Mouse (Mus musculus) heart, embryonic 14.5 days (tissue): ENCODE measurements at regions not wholly inside any gene's neighbourhood (a gene's known extent, or its start where the extent isn't known, plus 50 kb on each side); places are given as distances from the start of the nearest gene placed in this dataset.

ENCODE experiments used
- ATAC-seq: fragments of 200-750 bp; cut with Nextera tagmentation; 2 replicates; pipeline ENCODE4 v1.8.0; 2017; ENCODE audit warnings: low read depth, moderate TSS enrichment; ENCODE audit not compliant: insufficient number of reproducible peaks, insufficient read depth, low FRiP score
- H3K27ac ChIP-seq, 2 experiments: fragments of 200-500 bp in 1 of 2; fragments of 300-500 bp in 1 of 2; sonication (generic) in 1 of 2; replicated peaks in 1 of 2; 2 replicates each; pipeline ENCODE4 v1.5.1; 2012 to 2014; ENCODE audit warnings: low read depth in 2 of 2, low read length in 2 of 2, control low read depth in 1 of 2, mild to moderate bottlenecking in 1 of 2, mixed read lengths in 1 of 2; ENCODE audit not compliant: control insufficient read depth in 1 of 2, insufficient read depth in 1 of 2
- H3K27me3 ChIP-seq: fragments of 300-500 bp; sonication (generic); 2 replicates; pipeline ENCODE4 v1.6.1; 2014; ENCODE audit warnings: mild to moderate bottlenecking, low read length, control low read depth; ENCODE audit not compliant: control insufficient read depth, insufficient read depth
- H3K36me3 ChIP-seq: fragments of 300-500 bp; sonication (generic); 2 replicates; pipeline ENCODE4 v1.6.1; 2014; ENCODE audit warnings: mild to moderate bottlenecking, control low read depth, low read length, mixed read lengths; ENCODE audit not compliant: control insufficient read depth, insufficient read depth
- H3K4me1 ChIP-seq, 2 experiments: fragments of 200-500 bp in 1 of 2; fragments of 300-500 bp in 1 of 2; sonication (generic) in 1 of 2; 2 replicates each; pipeline ENCODE4 v1.6.1; 2012 to 2014; ENCODE audit warnings: low read length in 2 of 2, control low read depth in 1 of 2, mixed read lengths in 1 of 2; ENCODE audit not compliant: control insufficient read depth in 2 of 2, insufficient read depth in 2 of 2
- H3K4me2 ChIP-seq: fragments of 300-500 bp; sonication (generic); 2 replicates; pipeline ENCODE4 v1.6.1; 2014; ENCODE audit warnings: mild to moderate bottlenecking, low read length
- H3K4me3 ChIP-seq, 2 experiments: fragments of 200-500 bp in 1 of 2; fragments of 300-500 bp in 1 of 2; sonication (generic) in 1 of 2; 2 replicates each; pipeline ENCODE4 v1.5.1; 2012 to 2014; ENCODE audit warnings: low read length in 2 of 2, mild to moderate bottlenecking in 2 of 2, control low read depth in 1 of 2, low read depth in 1 of 2, moderate library complexity in 1 of 2; ENCODE audit not compliant: control insufficient read depth in 1 of 2, insufficient read depth in 1 of 2
- H3K9ac ChIP-seq: fragments of 300-500 bp; sonication (generic); 2 replicates; pipeline ENCODE4 v1.6.1; 2014; ENCODE audit warnings: mild to moderate bottlenecking, low read length
- H3K9me3 ChIP-seq: fragments of 300-500 bp; sonication (generic); 2 replicates; pipeline ENCODE4 v1.6.1; 2016; ENCODE audit warnings: low read length, control low read depth; ENCODE audit not compliant: control insufficient read depth
- WGBS: fragments of 180-500 bp; shearing (Covaris S2); extraction: QIAGEN DNeasy Blood & Tissue Kit; methylation state at CpG from one replicate; pipeline ENCODE4 v1.1.7; 2014; 5-methylcytosine and 5-hydroxymethylcytosine counted together

- no peak for ATAC-seq
Observed at GRCm38 (mm10) chr10:8036293-8036692, 80.3 kb upstream of the Tab2 start.

GRCm38 (mm10) chr10:8035310-8035709 is 79.3 kb upstream of the Tab2 start:
- Histone ChIP-seq H3K27me3 (no peaks in the 10 kb centered on the region), H3K9me3 (no peaks in the 10 kb centered on the region), H3K4me1 (peaks cover 11 to 14% of the 10 kb centered on the region in 2 experiments), H3K27ac (no peak overlapping the region), H3K36me3 (no peaks in the 10 kb centered on the region), H3K4me2 (no peak overlapping the region), H3K9ac (no peak overlapping the region), H3K4me3 (no peak overlapping the region)
- 72% methylated on average over 1 of the region's 1 CpGs for WGBS
- ATAC-seq, result no peak

More at GRCm38 (mm10) chr10:8036293-8036692, 80.3 kb upstream of the Tab2 start:
- no peak overlapping the region for H3K4me2 ChIP-seq
- no peak overlapping the region for H3K4me3 ChIP-seq
- H3K9me3 ChIP-seq, result no peaks in the 10 kb centered on the region
- no peaks in the 10 kb centered on the region for H3K36me3 ChIP-seq
- peaks cover 11 to 14% of the 10 kb centered on the region in 2 experiments for H3K4me1 ChIP-seq
- no peak overlapping the region for H3K9ac ChIP-seq
- no peaks in the 10 kb centered on the region for H3K27me3 ChIP-seq
- no peak overlapping the region for H3K27ac ChIP-seq
- 85% methylated on average over 4 of the region's 4 CpGs for WGBS

DNA sequence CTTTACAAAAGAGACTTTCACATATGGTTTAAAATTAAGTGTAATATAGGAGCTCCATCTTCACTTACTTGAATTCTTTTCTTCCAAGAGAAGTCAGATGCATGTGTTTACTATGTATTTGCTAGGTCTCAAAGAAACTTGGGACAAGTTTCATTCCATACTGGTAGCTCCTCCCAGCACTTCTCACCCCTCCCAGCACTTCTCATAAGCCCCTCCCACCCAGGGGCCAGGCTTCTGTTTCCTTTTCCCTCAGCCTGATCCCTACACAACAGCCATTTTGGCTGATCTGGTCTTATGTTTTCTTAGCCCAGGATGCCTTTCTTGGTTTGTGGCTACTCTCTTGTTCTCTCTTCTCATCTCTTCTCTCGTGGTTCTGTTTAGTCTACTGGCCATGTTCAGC is 76.2 kb upstream of the Tab2 start:
- Histone ChIP-seq H3K9me3 (no peaks in the 10 kb centered on the region), H3K4me2 (no peak overlapping the region), H3K27me3 (no peaks in the 10 kb centered on the region), H3K4me3 (no peak overlapping the region), H3K9ac (no peak overlapping the region), H3K27ac (no peak overlapping the region), H3K4me1 (peaks cover 10 to 16% of the 10 kb centered on the region in 2 experiments), H3K36me3 (no peaks in the 10 kb centered on the region)
- 69% methylated on average over 1 of the region's 1 CpGs for WGBS
- ATAC-seq, result no peak

DNA sequence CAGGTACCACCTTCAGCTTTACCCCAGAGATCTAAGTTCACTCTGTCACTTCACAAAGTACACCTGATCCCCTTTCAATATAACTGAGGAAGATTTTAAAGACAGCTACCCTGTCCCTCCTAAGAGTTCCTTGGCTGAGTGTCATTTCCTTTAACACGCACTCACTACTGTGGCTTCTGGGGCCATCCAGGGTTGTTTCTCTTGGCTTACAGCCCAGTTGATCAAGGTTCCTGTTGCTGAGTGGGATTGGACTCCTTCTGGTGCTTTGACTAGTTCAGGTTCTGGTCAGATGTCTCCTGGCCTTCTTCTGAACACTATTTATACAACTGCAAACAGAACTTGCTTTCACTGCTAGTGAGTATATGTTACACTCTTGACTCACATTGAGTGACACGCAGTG is 72.8 kb upstream of the Tab2 start:
- peaks cover 7 to 9% of the 10 kb centered on the region in 2 experiments for H3K4me1 ChIP-seq
- no peaks in the 10 kb centered on the region for H3K9me3 ChIP-seq
- no peak overlapping the region for H3K4me3 ChIP-seq
- ATAC-seq, result 0 out of 2 replicates have a peak, but pooled peaks have one; percentile 31
- H3K27ac ChIP-seq, result peak overlapping the region in 1 of 2 experiments; percentile 19; a peak in 1 of 4 replicates
- H3K4me2 ChIP-seq, result no peak overlapping the region
- H3K36me3 ChIP-seq, result no peaks in the 10 kb centered on the region
- no peak overlapping the region for H3K9ac ChIP-seq
- H3K27me3 ChIP-seq, result no peaks in the 10 kb centered on the region
- WGBS, result 34% methylated on average over 2 of the region's 2 CpGs

DNA sequence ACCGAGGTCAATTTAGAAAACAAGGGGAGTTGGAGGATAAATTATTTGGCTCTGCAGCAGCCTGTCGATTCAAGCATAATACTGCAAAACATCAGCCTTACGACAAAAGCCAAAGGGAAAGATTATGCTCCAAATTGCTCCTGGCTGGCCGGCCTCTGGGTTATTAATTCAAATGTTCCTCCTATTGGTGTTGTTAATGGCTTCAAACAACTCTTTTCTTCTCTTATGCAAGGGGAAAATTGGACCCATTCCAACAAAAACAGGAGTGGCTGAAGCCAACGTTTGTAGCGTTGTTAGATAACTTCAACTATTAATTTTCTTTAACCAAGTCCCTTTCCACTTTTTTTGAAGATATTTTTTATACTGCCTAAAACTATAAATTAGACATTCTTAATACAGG is 71.0 kb upstream of the Tab2 start:
- no peak for ATAC-seq

GRCm38 (mm10) chr10:8023741-8024140 is 67.7 kb upstream of the Tab2 start:
- Histone ChIP-seq H3K27ac (no peak overlapping the region), H3K27me3 (no peaks in the 10 kb centered on the region), H3K9me3 (no peaks in the 10 kb centered on the region), H3K4me2 (no peak overlapping the region), H3K4me1 (peaks cover 5 to 6% of the 10 kb centered on the region in 2 experiments), H3K36me3 (no peaks in the 10 kb centered on the region), H3K9ac (no peak overlapping the region), H3K4me3 (no peak overlapping the region)
- WGBS, result 94% methylated on average over 2 of the region's 2 CpGs
- no peak for ATAC-seq

More for the DNA sequence above, 71.0 kb upstream of the Tab2 start:
- Histone ChIP-seq H3K9me3 (no peaks in the 10 kb centered on the region), H3K27ac (no peak overlapping the region), H3K27me3 (no peaks in the 10 kb centered on the region), H3K9ac (no peak overlapping the region), H3K4me3 (no peak overlapping the region), H3K4me2 (no peak overlapping the region), H3K36me3 (no peaks in the 10 kb centered on the region), H3K4me1 (peaks cover 8 to 9% of the 10 kb centered on the region in 2 experiments)
- WGBS, result 49% methylated on average over 6 of the region's 6 CpGs

- WGBS, result 58% methylated on average over 1 of the region's 1 CpGs
- no peaks in the 10 kb centered on the region for H3K36me3 ChIP-seq
- H3K4me3 ChIP-seq, result no peak overlapping the region
- H3K27ac ChIP-seq, result no peak overlapping the region
- no peak overlapping the region for H3K9ac ChIP-seq
- H3K27me3 ChIP-seq, result no peaks in the 10 kb centered on the region
- H3K4me1 ChIP-seq, result peaks cover 0 to 5% of the 10 kb centered on the region in 2 experiments; a peak in 1 of 4 replicates
- H3K9me3 ChIP-seq, result no peaks in the 10 kb centered on the region
- no peak for ATAC-seq
- no peak overlapping the region for H3K4me2 ChIP-seq
Observed at GRCm38 (mm10) chr10:8021971-8022370, 65.9 kb upstream of the Tab2 start.
